In the genomic region with DNA sequence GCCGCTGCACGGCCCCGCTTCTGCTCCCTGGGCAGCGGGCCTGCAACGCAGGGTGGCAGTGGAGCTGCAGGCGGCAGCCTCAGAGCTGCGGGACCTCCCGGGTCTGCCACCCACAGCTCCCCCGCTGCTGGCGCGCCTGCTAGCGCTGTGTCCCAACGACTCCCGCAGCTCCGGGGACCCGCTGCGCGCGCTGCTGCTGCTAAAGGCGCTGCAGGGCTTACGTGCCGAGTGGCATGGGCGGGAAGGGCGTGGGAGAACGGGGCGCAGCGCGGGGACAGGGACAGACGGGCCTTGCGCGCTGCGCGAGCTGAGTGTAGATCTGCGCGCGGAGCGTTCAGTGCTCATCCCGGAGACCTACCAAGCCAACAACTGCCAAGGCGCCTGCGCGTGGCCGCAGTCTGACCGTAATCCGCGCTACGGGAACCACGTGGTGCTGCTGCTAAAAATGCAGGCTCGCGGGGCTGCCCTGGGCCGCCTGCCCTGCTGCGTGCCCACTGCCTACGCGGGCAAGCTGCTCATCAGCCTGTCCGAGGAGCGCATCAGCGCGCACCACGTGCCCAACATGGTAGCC, we compare ENCODE assay signal across 8 mouse cellular contexts. TPM values are rescaled to one million over a fixed set of nuclear protein-coding genes. Genes with fewer than 3 reads are reported as not detected.
DNase-seq lines count a peak whose midpoint lies in the region; ATAC-seq and TF ChIP-seq lines count a peak whose summit lies in the region.

No protein-coding gene starts in this region.

- peak overlapping the region; percentile 83 for H3K27ac ChIP-seq in embryonic facial prominence, embryonic 14.5 days (replicated peaks; ENCODE audit: low read depth, low read length)
- peak overlapping the region; percentile 89 for H3K27ac ChIP-seq in heart, embryonic 10.5 days
- H3K27ac ChIP-seq in limb, embryonic 14.5 days (replicated peaks; ENCODE audit: low read depth, low read length) = peak overlapping the region; percentile 63
- peak overlapping the region; percentile 89 for H3K27ac ChIP-seq in midbrain, embryonic 14.5 days (replicated peaks; ENCODE audit: low read depth, low read length)

- H3K4me2 ChIP-seq in embryonic facial prominence, embryonic 14.5 days (ENCODE audit: low read depth, low read length) = peak overlapping the region; percentile 97
- H3K4me2 ChIP-seq in limb, embryonic 14.5 days (replicated peaks; ENCODE audit: low read depth, low read length, severe bottlenecking) = peak overlapping the region; percentile 95
- H3K4me2 ChIP-seq in midbrain, embryonic 14.5 days (ENCODE audit: low read length) = peak overlapping the region; percentile 95

- H3K9me3 ChIP-seq in embryonic facial prominence, embryonic 14.5 days (ENCODE audit: control insufficient read depth, low read length) = no peaks in the 10 kb centered on the region
- H3K9me3 ChIP-seq in heart, embryonic 10.5 days = no peaks in the 10 kb centered on the region
- no peaks in the 10 kb centered on the region for H3K9me3 ChIP-seq in limb, embryonic 14.5 days (ENCODE audit: control insufficient read depth, low read length)
- H3K9me3 ChIP-seq in midbrain, embryonic 14.5 days (ENCODE audit: control insufficient read depth, low read length) = no peaks in the 10 kb centered on the region

- peaks cover 30% of the 10 kb centered on the region for H3K36me3 ChIP-seq in embryonic facial prominence, embryonic 14.5 days (ENCODE audit: control insufficient read depth, insufficient read depth, low read length)
- peaks cover 38% of the 10 kb centered on the region for H3K36me3 ChIP-seq in heart, embryonic 10.5 days
- H3K36me3 ChIP-seq in limb, embryonic 14.5 days (ENCODE audit: control insufficient read depth, insufficient read depth, low read length) = peaks cover 32% of the 10 kb centered on the region
- peaks cover 35% of the 10 kb centered on the region for H3K36me3 ChIP-seq in midbrain, embryonic 14.5 days (ENCODE audit: control insufficient read depth, insufficient read depth, low read length)

- H3K4me3 ChIP-seq in embryonic facial prominence, embryonic 14.5 days (ENCODE audit: low read depth, low read length) = peak overlapping the region; percentile 45
- peak overlapping the region; percentile 69 for H3K4me3 ChIP-seq in heart, embryonic 10.5 days
- peak overlapping the region; percentile 49 for H3K4me3 ChIP-seq in limb, embryonic 14.5 days (replicated peaks; ENCODE audit: low read length)
- peak overlapping the region; percentile 48 for H3K4me3 ChIP-seq in midbrain, embryonic 14.5 days (replicated peaks; ENCODE audit: low read depth, low read length)

- peak; percentile 80 for ATAC-seq in embryonic facial prominence, embryonic 14.5 days (ENCODE audit: low read depth)
- peak; percentile 76 for ATAC-seq in limb, embryonic 14.5 days (ENCODE audit: low FRiP score, low read depth)
- ATAC-seq in midbrain, embryonic 14.5 days (ENCODE audit: low FRiP score, low TSS enrichment) = peak; percentile 84

- TF ChIP-seq POLR2A in limb, embryonic 14.5 days (IDR thresholded peaks at IDR 0.05; ENCODE audit: borderline replicate concordance, extremely low read depth, insufficient read depth, insufficient read length) = no peak

- peaks cover 21% of the 10 kb centered on the region for H3K27me3 ChIP-seq in embryonic facial prominence, embryonic 14.5 days (replicated peaks; ENCODE audit: control insufficient read depth, insufficient read depth, low read length)
- H3K27me3 ChIP-seq in heart, embryonic 10.5 days (ENCODE audit: insufficient read depth, poor library complexity, severe bottlenecking) = peaks cover 26% of the 10 kb centered on the region
- H3K27me3 ChIP-seq in limb, embryonic 14.5 days (ENCODE audit: control insufficient read depth, insufficient read depth, low read length) = peaks cover 29% of the 10 kb centered on the region
- H3K27me3 ChIP-seq in midbrain, embryonic 14.5 days (ENCODE audit: control insufficient read depth, insufficient read depth, low read length) = peaks cover 17% of the 10 kb centered on the region

- peak overlapping the region; percentile 71 for H3K9ac ChIP-seq in embryonic facial prominence, embryonic 14.5 days (ENCODE audit: low read depth, low read length)
- peak overlapping the region; percentile 60 for H3K9ac ChIP-seq in limb, embryonic 14.5 days (ENCODE audit: low read depth, low read length, severe bottlenecking)
- H3K9ac ChIP-seq in midbrain, embryonic 14.5 days (replicated peaks; ENCODE audit: low read length) = peak overlapping the region; percentile 72

- peaks cover 15% of the 10 kb centered on the region for H3K4me1 ChIP-seq in embryonic facial prominence, embryonic 14.5 days (ENCODE audit: control insufficient read depth, insufficient read depth, low read length)
- peaks cover 68% of the 10 kb centered on the region for H3K4me1 ChIP-seq in heart, embryonic 10.5 days
- peaks cover 34% of the 10 kb centered on the region for H3K4me1 ChIP-seq in limb, embryonic 14.5 days (ENCODE audit: control insufficient read depth, insufficient read depth, low read length)
- H3K4me1 ChIP-seq in midbrain, embryonic 14.5 days (ENCODE audit: control insufficient read depth, insufficient read depth, low read length) = peaks cover 27% of the 10 kb centered on the region

- WGBS in embryonic facial prominence, embryonic 14.5 days = 1% methylated on average over 34 of the region's 58 CpGs
- WGBS in heart, embryonic 10.5 days = 1% methylated on average over 58 of the region's 58 CpGs
- WGBS in limb, embryonic 14.5 days = under 1% methylated on average over 38 of the region's 58 CpGs
- WGBS in midbrain, embryonic 14.5 days = 1% methylated on average over 58 of the region's 58 CpGs

- peak; percentile 49 to 64 for DNase-seq in urinary bladder, adult 18-20 months (ENCODE audit: low spot score in 2 of 2)
- DNase-seq in urinary bladder, postnatal 10 days (ENCODE audit: low spot score) = no peak
- DNase-seq in embryonic facial prominence, embryonic 14.5 days (ENCODE audit: low spot score) = peak; percentile 91
- DNase-seq in heart, embryonic 10.5 days (ENCODE audit: low spot score) = peak; percentile 90
- DNase-seq in kidney, adult 9 months = peak; percentile 65
- peak; percentile 80 for DNase-seq in limb, embryonic 14.5 days (ENCODE audit: low spot score)
- DNase-seq in midbrain, embryonic 14.5 days = peak; percentile 92
- peak; percentile 52 to 78 for DNase-seq in spleen, postnatal 4 days (ENCODE audit: low spot score in 2 of 2)

RNA-seq across cellular contexts. Expression of a gene that starts 2.1 kb away (rescaled TPM):
- 0.13 TPM in 1 of 2 replicates, not detected in the other for polyA plus RNA-seq in embryonic facial prominence, embryonic 14.5 days (2014; fragmentation: Nextera tagmentation; extraction: Ambion mirVana)
- not detected in 2 replicates for polyA plus RNA-seq in heart, embryonic 10.5 days (2016; fragmentation: Nextera tagmentation; extraction: Ambion mirVana)
- 1.0 and 1.9 TPM in 2 replicates for polyA plus RNA-seq in limb, embryonic 14.5 days (2012; rRNA removed)
- polyA plus RNA-seq in limb, embryonic 14.5 days (2014; fragmentation: Nextera tagmentation; extraction: Ambion mirVana) = 0.11 TPM in 1 of 2 replicates, not detected in the other
- polyA plus RNA-seq in midbrain, embryonic 14.5 days (2014; fragmentation: Nextera tagmentation; extraction: Ambion mirVana) = 0.12 TPM in 1 of 2 replicates, not detected in the other

RNA-seq across cellular contexts. Expression of a gene that starts 6.2 kb away (rescaled TPM):
- 13.0 and 20.3 TPM in 2 replicates for polyA plus RNA-seq in embryonic facial prominence, embryonic 14.5 days (2014; fragmentation: Nextera tagmentation; extraction: Ambion mirVana)
- polyA plus RNA-seq in heart, embryonic 10.5 days (2016; fragmentation: Nextera tagmentation; extraction: Ambion mirVana) = 7.9 and 8.8 TPM in 2 replicates
- 8.5 and 12.1 TPM in 2 replicates for polyA plus RNA-seq in limb, embryonic 14.5 days (2012; rRNA removed)
- 5.1 and 6.1 TPM in 2 replicates for polyA plus RNA-seq in limb, embryonic 14.5 days (2014; fragmentation: Nextera tagmentation; extraction: Ambion mirVana)
- polyA plus RNA-seq in midbrain, embryonic 14.5 days (2014; fragmentation: Nextera tagmentation; extraction: Ambion mirVana) = 0.23 and 0.30 TPM in 2 replicates

RNA-seq across cellular contexts. Expression of a gene that starts 8.7 kb away (rescaled TPM):
- polyA plus RNA-seq in embryonic facial prominence, embryonic 14.5 days (2014; fragmentation: Nextera tagmentation; extraction: Ambion mirVana) = 102 and 111 TPM in 2 replicates
- polyA plus RNA-seq in heart, embryonic 10.5 days (2016; fragmentation: Nextera tagmentation; extraction: Ambion mirVana) = 116 and 151 TPM in 2 replicates
- 109 and 110 TPM in 2 replicates for polyA plus RNA-seq in limb, embryonic 14.5 days (2012; rRNA removed)
- 119 and 121 TPM in 2 replicates for polyA plus RNA-seq in limb, embryonic 14.5 days (2014; fragmentation: Nextera tagmentation; extraction: Ambion mirVana)
- polyA plus RNA-seq in midbrain, embryonic 14.5 days (2014; fragmentation: Nextera tagmentation; extraction: Ambion mirVana) = 107 and 116 TPM in 2 replicates

RNA-seq across cellular contexts. Expression of a gene that starts 9.1 kb away (rescaled TPM):
- 69.6 TPM in 2 replicates for polyA plus RNA-seq in embryonic facial prominence, embryonic 14.5 days (2014; fragmentation: Nextera tagmentation; extraction: Ambion mirVana)
- 70.6 and 84.1 TPM in 2 replicates for polyA plus RNA-seq in heart, embryonic 10.5 days (2016; fragmentation: Nextera tagmentation; extraction: Ambion mirVana)
- polyA plus RNA-seq in limb, embryonic 14.5 days (2012; rRNA removed) = 78.0 and 102 TPM in 2 replicates
- 80.6 and 87.6 TPM in 2 replicates for polyA plus RNA-seq in limb, embryonic 14.5 days (2014; fragmentation: Nextera tagmentation; extraction: Ambion mirVana)
- polyA plus RNA-seq in midbrain, embryonic 14.5 days (2014; fragmentation: Nextera tagmentation; extraction: Ambion mirVana) = 57.2 and 75.1 TPM in 2 replicates

RNA-seq across cellular contexts. Expression of a gene that starts 19.3 kb away (rescaled TPM):
- 1,606 and 1,697 TPM in 2 replicates for polyA plus RNA-seq in embryonic facial prominence, embryonic 14.5 days (2014; fragmentation: Nextera tagmentation; extraction: Ambion mirVana)
- 2,064 and 2,176 TPM in 2 replicates for polyA plus RNA-seq in heart, embryonic 10.5 days (2016; fragmentation: Nextera tagmentation; extraction: Ambion mirVana)
- 882 and 1,248 TPM in 2 replicates for polyA plus RNA-seq in limb, embryonic 14.5 days (2012; rRNA removed)
- 1,813 and 1,884 TPM in 2 replicates for polyA plus RNA-seq in limb, embryonic 14.5 days (2014; fragmentation: Nextera tagmentation; extraction: Ambion mirVana)
- polyA plus RNA-seq in midbrain, embryonic 14.5 days (2014; fragmentation: Nextera tagmentation; extraction: Ambion mirVana) = 1,218 and 1,334 TPM in 2 replicates
